Mouse (Mus musculus) limb, embryonic 10.5 days (tissue): Measurements from ENCODE around the gene Lima1. TPM values are rescaled to one million over a fixed set of nuclear protein-coding genes. Genes with fewer than 3 reads are reported as not detected.

Experiments used
- DNase-seq: peaks from one replicate; pipeline ENCODE4 v3.0.0-alpha.2; 2017; ENCODE audit warnings: low spot score
- H3K27ac ChIP-seq: fragments of 300-500 bp; sonication (generic); 2 replicates; pipeline ENCODE4 v1.5.1; 2016; ENCODE audit warnings: mild to moderate bottlenecking
- H3K27me3 ChIP-seq: fragments of 300-500 bp; sonication (generic); 2 replicates; pipeline ENCODE4 v1.6.1; 2016; ENCODE audit warnings: low read depth, mild to moderate bottlenecking; ENCODE audit not compliant: poor library complexity, severe bottlenecking
- H3K36me3 ChIP-seq: fragments of 300-500 bp; sonication (generic); 2 replicates; pipeline ENCODE4 v1.6.1; 2016; ENCODE audit warnings: mild to moderate bottlenecking, moderate library complexity
- H3K4me1 ChIP-seq: fragments of 300-500 bp; sonication (generic); 2 replicates; pipeline ENCODE4 v1.6.1; 2016
- H3K4me3 ChIP-seq: fragments of 300-500 bp; sonication (generic); 2 replicates; pipeline ENCODE4 v1.5.1; 2016; ENCODE audit warnings: mild to moderate bottlenecking, moderate library complexity
- H3K9me3 ChIP-seq: fragments of 300-500 bp; sonication (generic); replicated peaks from 2 replicates; pipeline ENCODE4 v1.6.1; 2016; ENCODE audit warnings: mild to moderate bottlenecking
- WGBS: fragments of 180-500 bp; shearing (Covaris S2); methylation state at CpG from one replicate; pipeline ENCODE4 v1.1.7; 2016; 5-methylcytosine and 5-hydroxymethylcytosine counted together
- polyA plus RNA-seq: library from polyadenylated mRNA; unstranded; fragments of >200 nt; fragmentation: Nextera tagmentation; extraction: Ambion mirVana; gene quantifications from 2 replicates; pipeline ENCODE4 v1.2.1, GENCODE M21; 2016

Gene Lima1
- polyA plus RNA-seq, 1 experiment from 2014 or later = 70.8 TPM

GRCm38 (mm10) chr15:99846633-99847032 lies 28.6 kb downstream of the Lima1 start:
- WGBS = 78% methylated on average over 6 of the region's 6 CpGs
- Histone ChIP-seq H3K27me3 (no peaks in the 10 kb centered on the region), H3K9me3 (no peaks in the 10 kb centered on the region), H3K27ac (no peak overlapping the region), H3K4me3 (no peak overlapping the region), H3K4me1 (peaks cover 20% of the 10 kb centered on the region), H3K36me3 (no peaks in the 10 kb centered on the region)
- DNase-seq = no peak

GRCm38 (mm10) chr15:99843856-99844255 lies 31.4 kb downstream of the Lima1 start:
- H3K27me3 ChIP-seq = no peaks in the 10 kb centered on the region
- H3K9me3 ChIP-seq = no peaks in the 10 kb centered on the region
- no peak overlapping the region for H3K27ac ChIP-seq
- 80% methylated on average over 3 of the region's 3 CpGs for WGBS
- no peak for DNase-seq
- H3K4me3 ChIP-seq = no peak overlapping the region
- H3K36me3 ChIP-seq = no peaks in the 10 kb centered on the region
- peaks cover 22% of the 10 kb centered on the region for H3K4me1 ChIP-seq

- no peak overlapping the region for H3K4me3 ChIP-seq
- no peaks in the 10 kb centered on the region for H3K9me3 ChIP-seq
- no peak overlapping the region for H3K27ac ChIP-seq
- no peak for DNase-seq
- 77% methylated on average over 2 of the region's 2 CpGs for WGBS
- H3K27me3 ChIP-seq = no peaks in the 10 kb centered on the region
- H3K4me1 ChIP-seq = 0 out of 2 replicates have a peak, but pooled peaks cover 8% of the 10 kb centered on the region
- no peaks in the 10 kb centered on the region for H3K36me3 ChIP-seq
Observed at GRCm38 (mm10) chr15:99839910-99840309, 35.3 kb downstream of the Lima1 start.

- Histone ChIP-seq H3K27me3 (no peaks in the 10 kb centered on the region), H3K36me3 (no peaks in the 10 kb centered on the region), H3K4me1 (0 out of 2 replicates have a peak, but pooled peaks cover 8% of the 10 kb centered on the region), H3K9me3 (no peaks in the 10 kb centered on the region), H3K27ac (no peak overlapping the region), H3K4me3 (no peak overlapping the region)
- 80% methylated on average over 13 of the region's 13 CpGs for WGBS
- DNase-seq = no peak
Observed at GRCm38 (mm10) chr15:99839165-99839840, 36.0 kb downstream of the Lima1 start.

- Histone ChIP-seq H3K27me3 (no peaks in the 10 kb centered on the region), H3K9me3 (no peaks in the 10 kb centered on the region), H3K27ac (no peak overlapping the region), H3K4me1 (0 out of 2 replicates have a peak, but pooled peaks cover 8% of the 10 kb centered on the region), H3K36me3 (no peaks in the 10 kb centered on the region), H3K4me3 (no peak overlapping the region)
- WGBS = 74% methylated on average over 7 of the region's 7 CpGs
- DNase-seq = no peak
Observed at GRCm38 (mm10) chr15:99837561-99837960, 37.7 kb downstream of the Lima1 start.

- Histone ChIP-seq H3K4me3 (no peak overlapping the region), H3K36me3 (no peaks in the 10 kb centered on the region), H3K4me1 (0 out of 2 replicates have a peak, but pooled peaks cover 8% of the 10 kb centered on the region), H3K27ac (no peak overlapping the region), H3K9me3 (no peaks in the 10 kb centered on the region), H3K27me3 (no peaks in the 10 kb centered on the region)
- no peak for DNase-seq
- WGBS = 77% methylated on average over 9 of the region's 9 CpGs
Observed at GRCm38 (mm10) chr15:99835191-99835590, 40.1 kb downstream of the Lima1 start.

- 0 out of 2 replicates have a peak, but pooled peaks cover 8% of the 10 kb centered on the region for H3K4me1 ChIP-seq
- H3K4me3 ChIP-seq = no peak overlapping the region
- WGBS = 92% methylated on average over 3 of the region's 3 CpGs
- no peaks in the 10 kb centered on the region for H3K36me3 ChIP-seq
- no peak overlapping the region for H3K27ac ChIP-seq
- no peak for DNase-seq
- no peaks in the 10 kb centered on the region for H3K9me3 ChIP-seq
- no peaks in the 10 kb centered on the region for H3K27me3 ChIP-seq
Observed at GRCm38 (mm10) chr15:99834681-99835080, 40.6 kb downstream of the Lima1 start.

- Histone ChIP-seq H3K27me3 (no peaks in the 10 kb centered on the region), H3K4me3 (no peak overlapping the region), H3K27ac (no peak overlapping the region), H3K36me3 (no peaks in the 10 kb centered on the region), H3K4me1 (0 out of 2 replicates have a peak, but pooled peaks cover 4% of the 10 kb centered on the region), H3K9me3 (no peaks in the 10 kb centered on the region)
- 85% methylated on average over 5 of the region's 5 CpGs for WGBS
- DNase-seq = no peak
Observed at GRCm38 (mm10) chr15:99833648-99834454, 41.4 kb downstream of the Lima1 start.

- 0 out of 2 replicates have a peak, but pooled peaks cover 2% of the 10 kb centered on the region for H3K36me3 ChIP-seq
- H3K27ac ChIP-seq = no peak overlapping the region
- no peak for DNase-seq
- no peaks in the 10 kb centered on the region for H3K27me3 ChIP-seq
- 0 out of 2 replicates have a peak, but pooled peaks cover 3% of the 10 kb centered on the region for H3K4me1 ChIP-seq
- H3K4me3 ChIP-seq = no peak overlapping the region
- 57% methylated on average over 5 of the region's 5 CpGs for WGBS
- H3K9me3 ChIP-seq = no peaks in the 10 kb centered on the region
Observed at GRCm38 (mm10) chr15:99831535-99831934, 43.7 kb downstream of the Lima1 start.

GRCm38 (mm10) chr15:99828061-99828460 lies 47.2 kb downstream of the Lima1 start:
- WGBS = 88% methylated on average over 2 of the region's 2 CpGs
- DNase-seq = no peak
- Histone ChIP-seq H3K4me1 (peaks cover 5% of the 10 kb centered on the region), H3K27ac (no peak overlapping the region), H3K36me3 (0 out of 2 replicates have a peak, but pooled peaks cover 2% of the 10 kb centered on the region), H3K27me3 (no peaks in the 10 kb centered on the region), H3K9me3 (no peaks in the 10 kb centered on the region), H3K4me3 (no peak overlapping the region)

- no peak overlapping the region for H3K27ac ChIP-seq
- 68% methylated on average over 8 of the region's 8 CpGs for WGBS
Observed at GRCm38 (mm10) chr15:99826210-99826888, 48.9 kb downstream of the Lima1 start.

GRCm38 (mm10) chr15:99825211-99825610 lies 50.0 kb downstream of the Lima1 start:
- Histone ChIP-seq H3K4me1 (peaks cover 16% of the 10 kb centered on the region), H3K27me3 (no peaks in the 10 kb centered on the region), H3K27ac (no peak overlapping the region), H3K4me3 (no peak overlapping the region), H3K36me3 (0 out of 2 replicates have a peak, but pooled peaks cover 2% of the 10 kb centered on the region), H3K9me3 (no peaks in the 10 kb centered on the region)
- no peak for DNase-seq
- WGBS = 85% methylated on average over 3 of the region's 3 CpGs

More at GRCm38 (mm10) chr15:99826210-99826888, 48.9 kb downstream of the Lima1 start:
- H3K9me3 ChIP-seq = no peaks in the 10 kb centered on the region
- no peak overlapping the region for H3K4me3 ChIP-seq
- H3K27me3 ChIP-seq = no peaks in the 10 kb centered on the region
- no peak for DNase-seq
- peaks cover 5% of the 10 kb centered on the region for H3K4me1 ChIP-seq
- H3K36me3 ChIP-seq = 0 out of 2 replicates have a peak, but pooled peaks cover 2% of the 10 kb centered on the region
